Mouse (Mus musculus) embryonic facial prominence, embryonic 10.5 days (tissue): Measurements from ENCODE around the gene Srsf5. TPM values are rescaled to one million over a fixed set of nuclear protein-coding genes. Genes with fewer than 3 reads are reported as not detected.

Experiments
- DNase-seq: peaks from one replicate; pipeline ENCODE4 v3.0.0-alpha.2; 2017; ENCODE audit warnings: low spot score
- H3K27ac ChIP-seq: fragments of 300-500 bp; sonication (generic); replicated peaks from 2 replicates; pipeline ENCODE4 v1.5.1; 2016; ENCODE audit warnings: mild to moderate bottlenecking
- H3K27me3 ChIP-seq: fragments of 300-500 bp; sonication (generic); replicated peaks from 2 replicates; pipeline ENCODE4 v1.6.1; 2016; ENCODE audit warnings: low read depth, mild to moderate bottlenecking; ENCODE audit not compliant: poor library complexity, severe bottlenecking
- H3K36me3 ChIP-seq: fragments of 300-500 bp; sonication (generic); replicated peaks from 2 replicates; pipeline ENCODE4 v1.6.1; 2016; ENCODE audit warnings: mild to moderate bottlenecking, moderate library complexity
- H3K4me1 ChIP-seq: fragments of 300-500 bp; sonication (generic); 2 replicates; pipeline ENCODE4 v1.6.1; 2016
- H3K4me3 ChIP-seq: fragments of 300-500 bp; sonication (generic); 2 replicates; pipeline ENCODE4 v1.5.1; 2016; ENCODE audit warnings: mild to moderate bottlenecking, moderate library complexity
- H3K9me3 ChIP-seq: fragments of 300-500 bp; sonication (generic); 2 replicates; pipeline ENCODE4 v1.6.1; 2016; ENCODE audit warnings: mild to moderate bottlenecking
- WGBS: fragments of 180-500 bp; shearing (Covaris S2); methylation state at CpG from one replicate; pipeline ENCODE4 v1.1.7; 2016; 5-methylcytosine and 5-hydroxymethylcytosine counted together
- polyA plus RNA-seq: library from polyadenylated mRNA; unstranded; fragments of >200 nt; fragmentation: Nextera tagmentation; extraction: Ambion mirVana; gene quantifications from 2 replicates; pipeline ENCODE4 v1.2.1, GENCODE M21; 2016

Srsf5 gene
- polyA plus RNA-seq, 1 experiment from 2014 or later, result 521 TPM

DNA sequence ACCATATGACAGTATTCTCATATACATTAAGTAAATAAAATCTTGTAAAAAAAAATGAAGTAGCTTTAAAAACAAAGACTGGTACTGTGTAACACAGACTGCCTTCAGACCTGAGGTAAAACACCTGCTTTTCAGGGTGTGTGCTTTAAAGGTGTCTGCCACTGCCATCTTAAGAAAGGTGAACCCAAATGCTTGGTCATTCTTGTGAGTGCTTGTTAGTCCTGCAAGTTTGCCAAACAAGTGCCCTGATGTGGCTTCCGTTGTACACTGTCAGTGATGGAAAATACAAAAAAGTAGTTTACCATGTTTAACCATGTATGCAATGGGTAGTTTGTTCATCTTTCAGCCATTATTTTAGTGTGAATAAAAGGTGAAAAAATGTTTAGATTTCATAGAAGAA, 7.2 kb downstream of the Srsf5 start:
- H3K36me3 ChIP-seq, result peaks cover 100% of the 10 kb centered on the region
- WGBS, result 99% methylated on average over 1 of the region's 1 CpGs
- no peaks in the 10 kb centered on the region for H3K9me3 ChIP-seq

GRCm38 (mm10) chr12:80956039-80956438, 10.7 kb downstream of the Srsf5 start:
- Histone ChIP-seq H3K27ac (no peak overlapping the region), H3K4me3 (no peak overlapping the region), H3K36me3 (peaks cover 99% of the 10 kb centered on the region), H3K4me1 (no peaks in the 10 kb centered on the region), H3K9me3 (no peaks in the 10 kb centered on the region), H3K27me3 (no peaks in the 10 kb centered on the region)
- no peak for DNase-seq
- 91% methylated on average over 3 of the region's 3 CpGs for WGBS

More for the DNA sequence above, 7.2 kb downstream of the Srsf5 start:
- H3K27ac ChIP-seq, result no peak overlapping the region
- H3K4me1 ChIP-seq, result no peaks in the 10 kb centered on the region
- no peaks in the 10 kb centered on the region for H3K27me3 ChIP-seq
- DNase-seq, result no peak
- no peak overlapping the region for H3K4me3 ChIP-seq

GRCm38 (mm10) chr12:80957961-80958360, 12.7 kb downstream of the Srsf5 start:
- Histone ChIP-seq H3K27me3 (no peaks in the 10 kb centered on the region), H3K9me3 (no peaks in the 10 kb centered on the region), H3K27ac (no peak overlapping the region), H3K36me3 (peaks cover 84% of the 10 kb centered on the region), H3K4me1 (no peaks in the 10 kb centered on the region), H3K4me3 (no peak overlapping the region)
- no peak for DNase-seq
- 90% methylated on average over 4 of the region's 4 CpGs for WGBS

DNA sequence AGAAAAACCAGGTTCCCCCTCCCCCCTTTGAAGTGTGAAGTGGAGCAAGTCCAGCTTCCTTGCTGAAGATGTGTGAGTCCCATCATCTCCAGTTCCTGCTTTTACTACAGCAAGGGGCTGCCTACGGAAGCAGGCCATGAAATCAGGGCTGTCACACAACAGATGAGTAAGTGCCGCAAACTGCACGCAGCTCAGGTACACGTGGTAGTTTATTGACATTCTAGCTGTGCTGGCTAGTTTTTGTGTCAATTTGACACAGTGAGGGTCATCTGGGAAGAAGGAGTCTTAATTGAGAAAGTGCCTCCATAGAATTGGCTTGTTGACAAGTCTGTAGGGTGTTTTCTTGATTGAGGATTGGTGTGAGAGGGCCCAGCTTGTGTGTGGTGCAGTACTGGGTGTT, 17.3 kb downstream of the Srsf5 start:
- no peak for DNase-seq
- no peaks in the 10 kb centered on the region for H3K4me1 ChIP-seq
- no peak overlapping the region for H3K4me3 ChIP-seq
- no peak overlapping the region for H3K27ac ChIP-seq
- WGBS, result 79% methylated on average over 4 of the region's 4 CpGs
- H3K36me3 ChIP-seq, result peaks cover 38% of the 10 kb centered on the region
- H3K27me3 ChIP-seq, result no peaks in the 10 kb centered on the region
- H3K9me3 ChIP-seq, result no peaks in the 10 kb centered on the region

- no peaks in the 10 kb centered on the region for H3K27me3 ChIP-seq
- 0 out of 2 replicates have a peak, but pooled peaks cover 2% of the 10 kb centered on the region for H3K36me3 ChIP-seq
- no peaks in the 10 kb centered on the region for H3K4me1 ChIP-seq
- H3K27ac ChIP-seq, result no peak overlapping the region
- no peaks in the 10 kb centered on the region for H3K9me3 ChIP-seq
- DNase-seq, result no peak
- WGBS, result 79% methylated on average over 11 of the region's 11 CpGs
- no peak overlapping the region for H3K4me3 ChIP-seq
Measured at GRCm38 (mm10) chr12:80966059-80966838, 20.9 kb downstream of the Srsf5 start.

DNA sequence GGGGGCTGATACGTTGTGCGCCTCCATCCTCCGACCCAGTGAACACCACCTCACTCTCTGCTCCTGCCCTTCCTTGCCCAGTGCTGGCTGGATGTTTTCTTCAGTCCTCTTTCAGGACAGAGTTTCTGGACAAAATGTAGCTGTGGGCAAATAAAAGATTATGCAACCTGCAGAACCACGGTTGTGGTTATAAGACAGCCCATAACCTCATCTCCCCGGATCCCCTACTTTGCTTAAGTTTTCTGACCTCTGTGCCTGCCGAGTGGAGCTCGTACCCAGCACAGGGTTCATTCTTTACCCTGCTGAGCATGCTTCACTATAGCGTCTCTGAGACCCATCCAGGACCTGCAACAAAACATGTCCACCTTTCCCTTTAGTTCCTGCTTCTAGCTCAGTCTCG, 22.6 kb downstream of the Srsf5 start:
- H3K27ac ChIP-seq, result no peak overlapping the region
- H3K9me3 ChIP-seq, result no peaks in the 10 kb centered on the region
- H3K4me3 ChIP-seq, result no peak overlapping the region
- 89% methylated on average over 9 of the region's 9 CpGs for WGBS
- no peaks in the 10 kb centered on the region for H3K27me3 ChIP-seq
- H3K4me1 ChIP-seq, result peaks cover 7% of the 10 kb centered on the region
- no peak for DNase-seq
- H3K36me3 ChIP-seq, result no peaks in the 10 kb centered on the region

GRCm38 (mm10) chr12:80968605-80969004, 23.3 kb downstream of the Srsf5 start, which contains the start of gene Slc10a1:
Gene Slc10a1, minus strand, starts transcription at chr12:80968705.
- peaks cover 7% of the 10 kb centered on the region for H3K4me1 ChIP-seq
- no peaks in the 10 kb centered on the region for H3K9me3 ChIP-seq
- H3K4me3 ChIP-seq, result no peak within 1 kb of the TSS
- no peak within 1 kb of the TSS for H3K27ac ChIP-seq
- WGBS, result 85% methylated on average over 5 of the region's 5 CpGs
- H3K27me3 ChIP-seq, result no peaks in the 10 kb centered on the region
- no peak for DNase-seq
- no peaks in the 10 kb centered on the region for H3K36me3 ChIP-seq

DNA sequence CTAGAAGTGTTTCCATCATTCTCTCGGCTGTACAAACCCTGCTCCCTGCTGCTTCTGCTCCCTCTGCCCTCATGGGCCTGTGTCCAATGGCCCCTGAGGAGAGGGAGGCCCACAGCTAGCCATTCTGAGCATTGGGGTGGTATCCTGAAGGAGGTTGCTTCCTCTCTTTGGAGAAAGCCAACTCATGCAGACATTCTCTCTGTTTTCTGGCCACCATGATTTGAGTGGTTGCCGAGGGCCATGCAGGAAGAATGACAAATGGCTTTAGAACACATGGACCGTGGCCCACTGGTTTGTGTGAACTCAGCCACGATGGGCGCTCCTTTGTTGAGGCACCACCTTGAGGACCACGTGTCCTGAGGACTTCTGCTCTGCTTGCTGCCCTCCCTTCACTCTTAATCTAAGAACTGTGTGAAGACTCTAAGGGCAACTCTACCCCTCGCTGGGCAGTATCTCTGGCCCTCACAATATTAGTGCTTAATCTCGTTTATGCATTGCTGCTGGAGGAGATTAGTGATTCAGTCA, 24.9 kb downstream of the Srsf5 start:
- Histone ChIP-seq H3K27ac (no peak overlapping the region), H3K4me3 (no peak overlapping the region), H3K27me3 (no peaks in the 10 kb centered on the region), H3K9me3 (no peaks in the 10 kb centered on the region), H3K36me3 (no peaks in the 10 kb centered on the region), H3K4me1 (peaks cover 7% of the 10 kb centered on the region)
- WGBS, result 77% methylated on average over 8 of the region's 8 CpGs
- no peak for DNase-seq

DNA sequence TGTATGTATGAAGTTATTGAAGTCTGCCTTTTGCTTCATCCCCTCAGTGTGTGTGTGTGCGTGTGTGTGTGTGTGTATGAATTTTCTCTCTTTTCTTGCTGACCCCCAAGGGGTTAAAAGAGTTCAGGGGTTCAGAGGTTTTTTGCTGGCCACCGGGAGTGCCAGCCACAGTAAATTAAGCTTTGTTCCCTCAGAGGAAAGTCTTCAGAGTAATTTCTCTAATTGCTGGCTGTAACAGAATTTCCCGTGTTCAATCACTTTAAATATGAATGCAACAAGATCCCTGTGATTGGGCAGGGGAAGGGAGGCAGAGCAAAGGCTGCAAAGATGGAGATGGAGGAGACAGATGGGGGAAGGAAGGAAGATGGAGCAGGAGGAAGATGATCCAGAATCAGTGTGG, 26.5 kb downstream of the Srsf5 start:
- no peaks in the 10 kb centered on the region for H3K9me3 ChIP-seq
- H3K27ac ChIP-seq, result no peak overlapping the region
- 21% methylated on average over 3 of the region's 3 CpGs for WGBS
- peaks cover 7% of the 10 kb centered on the region for H3K4me1 ChIP-seq
- no peak overlapping the region for H3K4me3 ChIP-seq
- no peaks in the 10 kb centered on the region for H3K27me3 ChIP-seq
- DNase-seq, result no peak
- H3K36me3 ChIP-seq, result no peaks in the 10 kb centered on the region

- no peaks in the 10 kb centered on the region for H3K36me3 ChIP-seq
- H3K4me1 ChIP-seq, result peaks cover 7% of the 10 kb centered on the region
- no peak overlapping the region for H3K27ac ChIP-seq
- H3K9me3 ChIP-seq, result no peaks in the 10 kb centered on the region
- no peak overlapping the region for H3K4me3 ChIP-seq
- 89% methylated on average over 11 of the region's 11 CpGs for WGBS
- DNase-seq, result peak; percentile 5
- no peaks in the 10 kb centered on the region for H3K27me3 ChIP-seq
Measured at GRCm38 (mm10) chr12:80975939-80976671, 30.8 kb downstream of the Srsf5 start.

GRCm38 (mm10) chr12:80982326-80982725, 37.0 kb downstream of the Srsf5 start:
- no peaks in the 10 kb centered on the region for H3K27me3 ChIP-seq
- no peak overlapping the region for H3K4me3 ChIP-seq
- WGBS, result under 1% methylated on average over 7 of the region's 7 CpGs
- peak; percentile 80 for DNase-seq
- H3K9me3 ChIP-seq, result no peaks in the 10 kb centered on the region
- H3K4me1 ChIP-seq, result no peaks in the 10 kb centered on the region
- no peaks in the 10 kb centered on the region for H3K36me3 ChIP-seq
- no peak overlapping the region for H3K27ac ChIP-seq

GRCm38 (mm10) chr12:80983695-80984094, 38.4 kb downstream of the Srsf5 start:
- 82% methylated on average over 9 of the region's 9 CpGs for WGBS
- no peak overlapping the region for H3K27ac ChIP-seq
- H3K27me3 ChIP-seq, result no peaks in the 10 kb centered on the region
- DNase-seq, result peak; percentile 5
- no peaks in the 10 kb centered on the region for H3K4me1 ChIP-seq
- H3K4me3 ChIP-seq, result no peak overlapping the region
- H3K9me3 ChIP-seq, result no peaks in the 10 kb centered on the region
- no peaks in the 10 kb centered on the region for H3K36me3 ChIP-seq

DNA sequence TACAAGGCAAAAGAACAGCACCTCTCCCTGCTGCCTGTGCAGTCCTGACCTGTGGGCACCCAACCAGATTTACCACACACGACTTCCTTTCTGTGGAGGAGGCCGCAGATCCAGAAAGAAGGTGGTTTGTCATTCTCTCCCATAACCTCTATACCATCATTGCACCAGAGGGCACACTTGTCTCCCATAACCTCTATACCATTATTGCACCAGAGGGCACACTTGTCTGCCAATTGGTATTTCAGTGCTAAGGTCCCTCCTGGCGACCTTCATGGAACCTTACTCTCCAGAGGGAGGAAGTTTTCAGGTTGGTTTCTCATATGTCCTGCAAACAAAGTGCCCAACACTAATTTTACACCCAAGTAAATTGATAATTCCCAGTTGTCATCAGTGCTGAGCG, 41.3 kb downstream of the Srsf5 start:
- DNase-seq, result peak; percentile 7
- Histone ChIP-seq H3K36me3 (no peaks in the 10 kb centered on the region), H3K27me3 (no peaks in the 10 kb centered on the region), H3K9me3 (no peaks in the 10 kb centered on the region), H3K27ac (no peak overlapping the region), H3K4me3 (no peak overlapping the region), H3K4me1 (peaks cover 7% of the 10 kb centered on the region)
- 84% methylated on average over 4 of the region's 4 CpGs for WGBS
